Comparison of ENCODE assay signal across 20 mouse cellular contexts in genomic region chr4:118001355-118001754, GRCm38 (mm10).
DNase-seq lines count a peak whose midpoint lies in the region; ATAC-seq lines count a peak whose summit lies in the region.
"Had no signal": no experiment of that assay in that cellular context is flagged by ENCODE, and none has a peak within 500 bp of the region (broad histone marks: within the 10 kb centered on the region; RNA-seq: fewer than 3 reads in every experiment).

No protein-coding gene starts in this region.

- ATAC-seq in embryonic facial prominence, embryonic 12.5 days (ENCODE audit: insufficient number of reproducible peaks, insufficient read depth, low FRiP score, low TSS enrichment), result no peak
- ATAC-seq in monocyte, adult 5-6 weeks (replicated peaks; ENCODE audit: insufficient number of reproducible peaks, low FRiP score, low TSS enrichment, poor library complexity, severe bottlenecking), result no peak
- ATAC-seq: forebrain, embryonic 14.5 days; liver, embryonic 12.5 days; midbrain, embryonic 16.5 days had no signal

- no peak overlapping the region for H3K9ac ChIP-seq in embryonic facial prominence, embryonic 12.5 days
- H3K9ac ChIP-seq: hindbrain, embryonic 15.5 days; liver, embryonic 12.5 days; neural tube, embryonic 12.5 days had no signal

- no peaks in the 10 kb centered on the region for H3K27me3 ChIP-seq in embryonic facial prominence, embryonic 12.5 days
- H3K27me3 ChIP-seq in embryonic facial prominence, embryonic 10.5 days (replicated peaks; ENCODE audit: low read depth, poor library complexity, severe bottlenecking), result no peaks in the 10 kb centered on the region; the same call in 1 of the 2 replicates
- H3K27me3 ChIP-seq: CH12.LX; hindbrain, embryonic 15.5 days; neural tube, embryonic 12.5 days had no signal

- no peaks in the 10 kb centered on the region for H3K9me3 ChIP-seq in embryonic facial prominence, embryonic 12.5 days
- H3K9me3 ChIP-seq in embryonic facial prominence, embryonic 10.5 days, result no peaks in the 10 kb centered on the region
- H3K9me3 ChIP-seq: hindbrain, embryonic 15.5 days; liver, embryonic 12.5 days; megakaryocyte, embryonic 14.5 days; neural tube, embryonic 12.5 days had no signal

- H3K4me1 ChIP-seq in embryonic facial prominence, embryonic 12.5 days, result peaks cover 41% of the 10 kb centered on the region
- H3K4me1 ChIP-seq in embryonic facial prominence, embryonic 10.5 days, result peaks cover 51% of the 10 kb centered on the region

- no peak overlapping the region for H3K4me2 ChIP-seq in embryonic facial prominence, embryonic 12.5 days (replicated peaks)
- H3K4me2 ChIP-seq: hindbrain, embryonic 15.5 days; liver, embryonic 12.5 days; neural tube, embryonic 12.5 days had no signal

- 0 out of 2 replicates have a peak overlapping the region, but pooled peaks have one; percentile 36 for H3K27ac ChIP-seq in embryonic facial prominence, embryonic 12.5 days
- no peak overlapping the region; the same call in 1 of the 2 replicates for H3K27ac ChIP-seq in embryonic facial prominence, embryonic 10.5 days (replicated peaks)
- H3K27ac ChIP-seq: heart, adult 2 months; hindbrain, embryonic 15.5 days; left cerebral cortex, adult 2 months; liver, embryonic 12.5 days; neural tube, embryonic 12.5 days had no signal

- H3K36me3 ChIP-seq in embryonic facial prominence, embryonic 12.5 days, result no peaks in the 10 kb centered on the region
- H3K36me3 ChIP-seq in embryonic facial prominence, embryonic 10.5 days (replicated peaks), result no peaks in the 10 kb centered on the region; the same call in 1 of the 2 replicates
- H3K36me3 ChIP-seq: hindbrain, embryonic 15.5 days; liver, embryonic 12.5 days; neural tube, embryonic 12.5 days had no signal

- 76% methylated on average over 10 of the region's 10 CpGs for WGBS in embryonic facial prominence, embryonic 12.5 days
- WGBS in embryonic facial prominence, embryonic 10.5 days, result 84% methylated on average over 10 of the region's 10 CpGs

- no peak overlapping the region for H3K4me3 ChIP-seq in embryonic facial prominence, embryonic 12.5 days
- H3K4me3 ChIP-seq in embryonic facial prominence, embryonic 10.5 days, result no peak overlapping the region
- H3K4me3 ChIP-seq: heart, adult 2 months; hindbrain, embryonic 15.5 days; left cerebral cortex, adult 2 months; liver, embryonic 12.5 days; megakaryocyte, embryonic 14.5 days; neural tube, embryonic 12.5 days had no signal

- no peak for DNase-seq in embryonic facial prominence, embryonic 10.5 days (ENCODE audit: low spot score)
- peak; percentile 30 for DNase-seq in testis, postnatal 10 days (ENCODE audit: low spot score)
- no peak for DNase-seq in testis, postnatal 14 days (ENCODE audit: low spot score)
- peak; percentile 4 to 28 for DNase-seq in kidney, postnatal 4 days
- no peak for DNase-seq in cerebellum, adult 8-10 months
- DNase-seq in embryo, embryonic 9.5 days (ENCODE audit: extremely low spot score), result no peak
- DNase-seq: adrenal gland, postnatal 14 days; cerebellum, adult 9-10 months; heart, postnatal 10 days had no signal

Comparison
In these comparisons a context has a peak if more than half of its experiments do, and no peak if none do; other contexts are left out.
1. DNase-seq: peak in testis, postnatal 10 days (single experiment) and kidney, postnatal 4 days (2 of 2); none in embryonic facial prominence, embryonic 10.5 days (single experiment), testis, postnatal 14 days (single experiment), cerebellum, adult 8-10 months (single experiment) and embryo, embryonic 9.5 days (single experiment).